Mouse (Mus musculus) stomach, embryonic 14.5 days (tissue): ENCODE measurements at regions not wholly inside any gene's neighbourhood (a gene's known extent, or its start where the extent isn't known, plus 50 kb on each side); places are given as distances from the start of the nearest gene placed in this dataset.

Experiments used
- ATAC-seq: fragments of 200-750 bp; cut with Nextera tagmentation; 2 replicates; pipeline ENCODE4 v1.8.0; 2017; ENCODE audit warnings: low read depth, moderate TSS enrichment; ENCODE audit not compliant: insufficient number of reproducible peaks, insufficient read depth, low FRiP score
- H3K27ac ChIP-seq: fragments of 300-500 bp; sonication (generic); 2 replicates; pipeline ENCODE4 v1.5.1; 2014; ENCODE audit warnings: mild to moderate bottlenecking, low read length, moderate library complexity, mixed read lengths
- H3K27me3 ChIP-seq: fragments of 300-500 bp; sonication (generic); 2 replicates; pipeline ENCODE4 v1.6.1; 2014; ENCODE audit warnings: low read length, control low read depth, mixed read lengths; ENCODE audit not compliant: control insufficient read depth, insufficient read depth
- H3K36me3 ChIP-seq: fragments of 300-500 bp; sonication (generic); 2 replicates; pipeline ENCODE4 v1.6.1; 2014; ENCODE audit warnings: mild to moderate bottlenecking, control low read depth, low read length, moderate library complexity, mixed read lengths; ENCODE audit not compliant: control insufficient read depth, insufficient read depth
- H3K4me1 ChIP-seq: fragments of 300-500 bp; sonication (generic); 2 replicates; pipeline ENCODE4 v1.6.1; 2014; ENCODE audit warnings: low read length, control low read depth, mixed read lengths; ENCODE audit not compliant: control insufficient read depth, insufficient read depth
- H3K4me2 ChIP-seq: fragments of 300-500 bp; sonication (generic); replicated peaks from 2 replicates; pipeline ENCODE4 v1.6.1; 2014; ENCODE audit warnings: low read depth, low read length, control low read depth
- H3K4me3 ChIP-seq: fragments of 300-500 bp; sonication (generic); 2 replicates; pipeline ENCODE4 v1.5.1; 2014; ENCODE audit warnings: low read depth, low read length, control low read depth
- H3K9ac ChIP-seq: fragments of 300-500 bp; sonication (generic); replicated peaks from 2 replicates; pipeline ENCODE4 v1.6.1; 2014; ENCODE audit warnings: low read depth, mild to moderate bottlenecking, control low read depth, low read length, moderate library complexity, mixed read lengths
- H3K9me3 ChIP-seq: fragments of 300-500 bp; sonication (generic); 2 replicates; pipeline ENCODE4 v1.6.1; 2016; ENCODE audit warnings: low read depth, low read length, control low read depth; ENCODE audit not compliant: control insufficient read depth
- WGBS: fragments of 180-500 bp; shearing (Covaris S2); extraction: QIAGEN DNeasy Blood & Tissue Kit; methylation state at CpG from one replicate; pipeline ENCODE4 v1.1.7; 2014; 5-methylcytosine and 5-hydroxymethylcytosine counted together

- Histone ChIP-seq H3K36me3 (no peaks in the 10 kb centered on the region), H3K4me2 (no peak overlapping the region), H3K27ac (no peak overlapping the region), H3K4me1 (no peaks in the 10 kb centered on the region), H3K9ac (no peak overlapping the region), H3K9me3 (no peaks in the 10 kb centered on the region), H3K4me3 (no peak overlapping the region), H3K27me3 (no peaks in the 10 kb centered on the region)
- 79% methylated on average over 10 of the region's 10 CpGs for WGBS
- ATAC-seq, result no peak
These were observed 176.8 kb upstream of the Arl4c start for GRCm38 (mm10) chr1:88878831-88879230.

- H3K9me3 ChIP-seq, result no peaks in the 10 kb centered on the region
- WGBS, result 82% methylated on average over 5 of the region's 5 CpGs
These were observed 177.3 kb upstream of the Arl4c start for GRCm38 (mm10) chr1:88879367-88879766.

GRCm38 (mm10) chr1:88891041-88891440, 179.2 kb upstream of the Sh3bp4 start:
- Histone ChIP-seq H3K27me3 (no peaks in the 10 kb centered on the region), H3K4me2 (no peak overlapping the region), H3K27ac (no peak overlapping the region), H3K4me1 (no peaks in the 10 kb centered on the region), H3K36me3 (no peaks in the 10 kb centered on the region), H3K4me3 (no peak overlapping the region), H3K9me3 (no peaks in the 10 kb centered on the region), H3K9ac (no peak overlapping the region)
- WGBS, result 80% methylated on average over 4 of the region's 4 CpGs
- no peak for ATAC-seq

More at GRCm38 (mm10) chr1:88879367-88879766, 177.3 kb upstream of the Arl4c start:
- Histone ChIP-seq H3K36me3 (no peaks in the 10 kb centered on the region), H3K27me3 (no peaks in the 10 kb centered on the region), H3K4me2 (no peak overlapping the region), H3K9ac (no peak overlapping the region), H3K4me3 (no peak overlapping the region), H3K4me1 (no peaks in the 10 kb centered on the region), H3K27ac (no peak overlapping the region)
- no peak for ATAC-seq

GRCm38 (mm10) chr1:88902426-88902825, 167.8 kb upstream of the Sh3bp4 start:
- no peak overlapping the region for H3K4me2 ChIP-seq
- H3K4me1 ChIP-seq, result no peaks in the 10 kb centered on the region
- WGBS, result 86% methylated on average over 8 of the region's 8 CpGs
- no peak overlapping the region for H3K9ac ChIP-seq
- no peaks in the 10 kb centered on the region for H3K27me3 ChIP-seq
- no peak overlapping the region for H3K27ac ChIP-seq
- no peaks in the 10 kb centered on the region for H3K9me3 ChIP-seq
- ATAC-seq, result no peak
- no peaks in the 10 kb centered on the region for H3K36me3 ChIP-seq
- H3K4me3 ChIP-seq, result no peak overlapping the region

GRCm38 (mm10) chr1:88907766-88908463, 162.3 kb upstream of the Sh3bp4 start:
- no peak overlapping the region for H3K27ac ChIP-seq
- peaks cover 3% of the 10 kb centered on the region; the same call in 1 of the 2 replicates for H3K4me1 ChIP-seq
- no peak overlapping the region for H3K4me3 ChIP-seq
- no peak for ATAC-seq
- no peak overlapping the region for H3K4me2 ChIP-seq
- no peaks in the 10 kb centered on the region for H3K36me3 ChIP-seq
- no peaks in the 10 kb centered on the region for H3K27me3 ChIP-seq
- no peak overlapping the region for H3K9ac ChIP-seq
- WGBS, result 87% methylated on average over 14 of the region's 14 CpGs
- H3K9me3 ChIP-seq, result no peaks in the 10 kb centered on the region

DNA sequence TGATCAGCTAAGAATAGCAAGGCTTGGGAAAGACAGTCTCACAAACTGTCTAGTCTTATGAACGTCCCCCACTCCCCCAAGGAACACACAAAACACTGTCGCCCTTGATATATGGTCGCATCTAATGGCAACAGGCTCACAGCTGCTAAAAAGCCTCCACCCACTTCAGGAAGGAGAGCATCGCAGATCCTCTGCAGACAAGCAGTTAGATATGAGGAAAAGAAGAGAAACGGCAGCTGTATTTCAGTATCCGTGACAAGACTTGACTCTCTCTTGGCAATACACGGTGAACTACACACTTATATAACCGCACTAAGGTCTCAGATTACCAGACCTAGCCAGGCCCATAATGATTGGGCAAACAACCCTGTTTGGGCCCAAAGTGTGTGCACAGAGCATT, 161.5 kb upstream of the Sh3bp4 start:
- Histone ChIP-seq H3K36me3 (no peaks in the 10 kb centered on the region), H3K4me2 (no peak overlapping the region), H3K4me3 (no peak overlapping the region), H3K27me3 (no peaks in the 10 kb centered on the region), H3K27ac (no peak overlapping the region), H3K9me3 (no peaks in the 10 kb centered on the region; the same call in 1 of the 2 replicates), H3K9ac (no peak overlapping the region), H3K4me1 (peaks cover 3% of the 10 kb centered on the region; the same call in 1 of the 2 replicates)
- 27% methylated on average over 8 of the region's 8 CpGs for WGBS
- no peak for ATAC-seq

- WGBS, result 79% methylated on average over 4 of the region's 4 CpGs
- no peaks in the 10 kb centered on the region for H3K36me3 ChIP-seq
These were observed 160.9 kb upstream of the Sh3bp4 start for GRCm38 (mm10) chr1:88909314-88909713.

GRCm38 (mm10) chr1:88909864-88910573, 160.2 kb upstream of the Sh3bp4 start:
- Histone ChIP-seq H3K36me3 (no peaks in the 10 kb centered on the region), H3K27ac (no peak overlapping the region), H3K4me2 (no peak overlapping the region), H3K9ac (no peak overlapping the region), H3K9me3 (peaks cover 5% of the 10 kb centered on the region; the same call in 1 of the 2 replicates), H3K4me1 (peaks cover 3% of the 10 kb centered on the region; the same call in 1 of the 2 replicates), H3K27me3 (no peaks in the 10 kb centered on the region), H3K4me3 (no peak overlapping the region)
- ATAC-seq, result no peak
- WGBS, result 71% methylated on average over 6 of the region's 6 CpGs

More at GRCm38 (mm10) chr1:88909314-88909713, 160.9 kb upstream of the Sh3bp4 start:
- Histone ChIP-seq H3K4me3 (no peak overlapping the region), H3K27ac (no peak overlapping the region), H3K27me3 (no peaks in the 10 kb centered on the region), H3K9ac (no peak overlapping the region), H3K9me3 (peaks cover 5% of the 10 kb centered on the region; the same call in 1 of the 2 replicates), H3K4me2 (no peak overlapping the region), H3K4me1 (peaks cover 3% of the 10 kb centered on the region; the same call in 1 of the 2 replicates)
- no peak for ATAC-seq
